Mouse (Mus musculus) urinary bladder, postnatal 14 days (tissue): ENCODE results near the gene BC051665.
A peak's percentile ranks its signal among the peaks of the same experiment; 100 is the strongest.

Source experiments
- DNase-seq: peaks from one replicate; pipeline ENCODE4 v3.0.0; 2021; ENCODE audit warnings: low spot score

Gene BC051665

GRCm38 (mm10) chr13:60786264-60786663, at the start of gene BC051665:
TSS of gene BC051665 (minus strand) at chr13:60786364.
- DNase-seq = no peak

GRCm38 (mm10) chr13:60826052-60826451, 39.9 kb upstream of the BC051665 start:
- DNase-seq = no peak

DNA sequence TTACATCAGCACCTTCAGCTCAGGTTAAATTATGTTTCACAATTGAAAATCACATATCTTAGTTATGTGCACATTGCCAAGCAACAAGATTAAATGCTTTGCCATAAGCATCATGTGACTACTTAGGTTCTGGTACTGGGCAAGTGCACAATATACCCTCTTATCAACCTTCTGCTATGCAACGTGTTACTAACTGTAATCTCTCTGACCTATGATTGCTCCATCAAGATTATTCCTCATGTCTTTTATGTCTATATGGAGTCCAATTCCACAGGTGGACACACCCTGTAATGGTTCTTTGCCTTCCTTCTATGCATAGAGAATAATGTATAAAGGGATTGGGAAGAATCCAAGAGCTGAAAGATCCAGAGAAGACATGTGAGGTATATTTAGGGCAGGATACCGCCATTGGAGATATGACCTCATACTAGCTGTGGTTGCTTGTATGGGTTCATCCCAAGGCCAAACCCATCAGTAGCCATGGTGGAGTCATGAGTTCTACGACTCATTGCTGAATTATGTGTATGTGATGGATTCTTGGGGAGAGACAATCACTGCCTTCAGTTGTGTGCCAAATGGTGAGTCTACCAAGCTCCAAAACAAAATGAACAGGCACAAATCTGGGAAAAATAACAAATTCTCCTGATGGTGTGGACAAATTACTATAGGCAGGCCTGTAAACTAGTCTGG, 34.5 kb upstream of the BC051665 start:
- no peak for DNase-seq

- DNase-seq = peak; percentile 41
Measured at GRCm38 (mm10) chr13:60819469-60819868, 33.3 kb upstream of the BC051665 start.

DNA sequence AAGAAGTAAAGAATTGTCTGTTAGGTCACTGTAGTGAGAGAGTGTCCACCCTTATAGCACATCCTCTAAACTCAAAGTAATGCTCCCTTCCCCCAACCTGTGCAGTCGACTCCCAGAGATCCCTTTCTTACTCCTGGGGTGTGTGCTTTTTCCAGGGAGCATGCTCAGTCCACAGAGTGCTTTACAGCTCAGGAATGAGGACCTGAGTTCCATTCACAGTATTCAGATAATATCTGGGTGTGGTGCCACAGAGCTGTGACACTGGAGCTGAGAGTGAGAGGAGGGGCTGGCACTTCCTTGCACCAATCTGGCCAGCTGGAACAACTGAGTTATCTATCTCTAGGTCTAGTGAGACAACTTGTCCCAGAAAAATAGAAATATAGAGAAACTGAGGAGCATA, 27.6 kb upstream of the BC051665 start:
- no peak for DNase-seq

DNA sequence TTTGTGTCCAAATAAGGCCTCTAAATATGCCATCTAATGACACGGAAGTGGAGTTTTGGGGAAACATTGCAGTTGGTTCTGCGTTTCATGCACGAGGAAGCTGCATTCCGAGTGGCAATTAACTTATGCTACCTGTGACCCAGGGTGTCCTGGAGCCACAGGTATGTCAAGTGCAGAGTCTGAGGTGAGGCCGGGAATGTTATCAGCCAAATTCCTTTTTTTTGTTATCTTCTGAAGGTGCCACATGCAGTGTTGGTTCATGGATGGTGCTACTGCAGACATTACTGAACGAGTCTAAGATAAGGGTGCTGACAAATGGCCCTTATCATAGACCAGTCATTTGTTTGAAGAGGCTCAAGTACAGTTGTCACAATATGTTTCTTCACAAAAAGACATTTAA, 26.6 kb upstream of the BC051665 start:
- no peak for DNase-seq

- DNase-seq = no peak
Measured at GRCm38 (mm10) chr13:60809690-60810089, 23.5 kb upstream of the BC051665 start.

- no peak for DNase-seq
Measured at GRCm38 (mm10) chr13:60802749-60803148, 16.6 kb upstream of the BC051665 start, which contains the start of gene Ctsll3. TSS of gene Ctsll3 (minus strand) at chr13:60802849.

GRCm38 (mm10) chr13:60789466-60789865, 3.3 kb upstream of the BC051665 start:
- DNase-seq = no peak

DNA sequence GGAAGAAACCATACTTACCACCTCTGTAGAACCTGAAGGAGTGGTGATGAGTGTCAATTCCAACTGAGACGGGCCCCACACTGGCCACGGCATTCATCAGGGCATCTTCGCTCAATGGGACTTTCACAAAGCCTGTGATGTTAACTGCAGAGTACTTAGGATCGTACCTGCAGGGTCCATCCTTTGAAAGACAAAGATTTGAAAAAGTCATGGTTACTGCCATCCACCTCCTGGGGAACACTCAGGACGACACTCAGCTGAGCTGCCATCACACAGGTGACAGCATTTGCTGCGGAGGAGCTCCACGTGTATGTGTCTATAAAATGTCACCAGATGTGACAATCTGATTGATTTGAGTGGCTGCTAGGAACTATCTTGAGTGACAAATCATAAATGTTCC, 2.9 kb downstream of the BC051665 start:
- no peak for DNase-seq

DNA sequence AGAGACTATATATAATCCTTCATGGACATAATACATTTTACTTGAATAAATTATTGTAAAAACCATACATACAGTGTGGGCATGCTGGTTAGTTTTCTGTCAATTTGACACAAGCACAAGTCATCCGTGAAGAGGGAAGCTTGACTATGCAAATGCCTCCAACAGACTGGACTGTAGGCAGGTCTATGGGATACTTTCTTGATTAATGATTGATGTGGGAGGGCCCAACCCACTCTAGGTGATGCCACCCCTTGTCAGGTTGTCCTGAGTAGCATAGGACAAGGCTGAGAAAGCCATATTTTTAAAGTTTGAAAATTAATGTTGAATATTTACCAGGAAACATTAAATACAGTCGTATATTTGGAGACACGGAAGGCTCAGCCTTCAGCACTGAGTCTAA, 5.6 kb downstream of the BC051665 start:
- no peak for DNase-seq

- no peak for DNase-seq
Measured at GRCm38 (mm10) chr13:60761161-60761560, 25.0 kb downstream of the BC051665 start.

GRCm38 (mm10) chr13:60760392-60760791, 25.8 kb downstream of the BC051665 start:
- no peak for DNase-seq

DNA sequence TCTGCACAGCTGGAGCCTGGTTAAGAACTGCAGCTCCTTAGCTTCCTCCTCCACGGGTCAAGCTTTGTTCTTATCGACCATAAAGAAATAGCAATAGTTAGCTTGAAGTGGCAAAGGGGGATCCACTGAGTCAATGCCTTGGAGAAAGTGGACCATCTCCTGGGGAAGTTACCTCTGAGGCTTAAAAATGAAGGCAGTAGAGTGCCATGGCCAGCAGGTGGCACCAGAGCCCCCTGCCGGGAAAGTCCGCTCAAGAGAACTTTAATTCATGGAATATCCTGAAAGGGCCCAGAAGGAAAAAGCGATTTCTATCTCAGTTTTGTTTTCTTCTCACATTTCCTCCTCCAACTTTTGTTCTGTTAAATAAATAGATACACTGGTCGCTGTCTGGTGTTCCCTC, 27.0 kb downstream of the BC051665 start:
- DNase-seq = peak; percentile 59

- no peak for DNase-seq
Measured at GRCm38 (mm10) chr13:60757292-60757691, 28.9 kb downstream of the BC051665 start.

DNA sequence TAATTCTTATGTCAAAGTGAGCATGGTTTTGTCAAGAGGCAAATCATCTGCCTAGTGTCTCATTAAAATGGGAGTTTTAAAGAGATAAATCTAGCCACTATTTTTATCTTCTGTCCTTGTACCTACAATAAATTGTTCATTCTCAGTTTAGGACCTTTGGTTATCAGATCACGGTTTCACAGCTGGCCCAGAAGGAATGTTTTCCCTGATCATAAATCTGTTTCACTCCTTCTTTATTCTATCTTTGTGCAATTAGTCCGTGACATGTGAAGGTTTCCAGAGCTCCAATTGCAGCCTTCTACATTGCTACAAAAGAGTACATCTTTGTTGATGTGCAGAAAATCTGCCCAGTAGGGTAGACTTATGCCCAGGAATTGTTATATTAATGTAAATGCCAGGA, 30.9 kb downstream of the BC051665 start:
- no peak for DNase-seq

- no peak for DNase-seq
Measured at GRCm38 (mm10) chr13:60753216-60753615, 32.9 kb downstream of the BC051665 start.

- no peak for DNase-seq
Measured at GRCm38 (mm10) chr13:60750930-60751329, 35.2 kb downstream of the BC051665 start.

DNA sequence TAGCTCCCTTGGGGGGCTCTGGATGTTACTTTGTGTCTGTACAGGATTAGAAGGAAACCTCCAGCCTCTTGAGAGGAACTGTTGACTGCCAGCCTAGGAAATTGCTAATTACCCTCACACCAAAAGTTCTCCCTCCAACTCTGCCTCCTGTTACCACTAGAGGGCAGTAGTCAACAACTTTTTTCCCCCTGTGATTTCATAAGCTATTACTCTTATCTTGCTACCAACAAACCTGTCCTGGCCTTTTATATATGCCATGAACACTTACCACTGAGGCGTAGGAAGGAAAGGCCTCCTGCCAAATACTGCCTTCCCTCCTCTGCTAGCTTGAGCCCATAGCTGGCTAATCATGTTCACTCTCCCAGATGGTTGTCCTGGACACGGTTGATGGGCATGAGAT, 37.6 kb downstream of the BC051665 start:
- no peak for DNase-seq

DNA sequence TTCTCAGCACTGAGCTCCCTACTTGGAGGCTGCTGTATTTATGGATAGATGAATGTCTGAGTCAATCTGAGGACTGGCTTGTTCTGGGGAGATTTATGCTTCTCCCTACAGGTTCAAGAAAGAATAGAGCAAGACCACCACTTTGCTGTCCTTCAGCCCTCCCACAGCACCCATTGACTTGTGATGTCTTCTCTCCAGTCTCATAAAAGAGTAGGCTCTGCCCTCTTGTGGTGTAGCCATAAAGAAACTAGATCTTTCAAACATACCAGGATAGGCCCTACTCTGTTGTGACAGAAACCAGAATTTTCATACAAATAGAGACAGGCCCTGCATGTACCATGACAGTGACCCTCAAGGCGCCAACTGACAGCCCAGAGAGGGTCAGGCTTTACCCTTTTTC, 39.0 kb downstream of the BC051665 start:
- no peak for DNase-seq

DNA sequence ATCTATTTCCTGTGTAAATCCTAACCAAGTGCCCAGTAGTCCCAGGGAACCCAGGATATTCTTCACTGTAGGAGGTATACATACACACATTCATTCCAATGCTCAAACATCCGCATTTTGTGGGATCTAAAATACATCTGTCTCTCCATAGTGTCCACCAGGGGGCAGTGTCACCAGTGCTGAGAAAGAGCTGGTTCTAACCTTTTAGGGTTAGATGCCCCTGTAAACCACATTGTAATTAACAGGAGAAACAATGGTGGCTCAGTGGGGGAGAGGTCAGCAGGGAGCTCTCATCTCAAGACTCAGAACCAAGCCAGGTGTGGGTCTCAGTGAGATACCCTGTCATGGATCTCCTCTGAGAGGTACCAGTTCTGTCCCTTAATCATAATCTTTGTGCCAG, 39.9 kb downstream of the BC051665 start:
- DNase-seq = no peak

- no peak for DNase-seq
Measured at GRCm38 (mm10) chr13:60745358-60745757, 40.8 kb downstream of the BC051665 start.

- no peak for DNase-seq
Measured at GRCm38 (mm10) chr13:60744736-60745135, 41.4 kb downstream of the BC051665 start.

DNA sequence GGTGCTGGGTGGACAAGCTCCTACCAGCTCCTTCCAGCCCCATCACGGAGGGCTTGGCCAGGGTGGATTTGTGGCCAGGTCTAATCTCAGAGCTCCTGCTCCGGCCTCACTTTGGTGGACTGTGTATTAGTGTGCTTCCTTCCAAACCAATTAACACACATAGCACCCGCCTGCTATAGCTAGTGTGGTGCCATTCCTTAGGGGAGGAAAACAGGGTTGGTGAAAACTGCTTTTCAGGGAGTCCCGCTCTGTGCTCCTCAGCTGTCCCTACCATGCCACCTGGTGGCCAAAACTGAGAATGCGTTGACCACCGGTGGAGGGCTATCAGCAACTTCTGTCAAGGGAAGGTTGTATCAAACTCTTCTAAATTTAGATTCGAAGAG, 42.1 kb downstream of the BC051665 start:
- peak; percentile 89 for DNase-seq
